Mouse (Mus musculus): ENCODE data around the gene Agrn. TPM values are rescaled to one million over a fixed set of nuclear protein-coding genes. Genes with fewer than 3 reads are reported as not detected.
A peak's percentile ranks its signal among the peaks of the same experiment; 100 is the strongest.

Gene Agrn
- 11.2 and 12.8 TPM in 2 replicates for polyA plus RNA-seq (2021; fragmentation: Nextera tagmentation)
- long read RNA-seq, experiment 1, partial matches to known transcripts, result 4 of 13 reads
- long read RNA-seq, experiment 1, other reads (novel, unspliced or antisense), result 8 of 13 reads
- long read RNA-seq, experiment 2, partial matches to known transcripts, result 24 of 32 reads
- long read RNA-seq, experiment 2, other reads (novel, unspliced or antisense), result 7 of 32 reads

GRCm38 (mm10) chr4:156197131-156197828, at the start of gene Agrn:
TSS of gene Agrn (minus strand) at chr4:156197488.

DNA sequence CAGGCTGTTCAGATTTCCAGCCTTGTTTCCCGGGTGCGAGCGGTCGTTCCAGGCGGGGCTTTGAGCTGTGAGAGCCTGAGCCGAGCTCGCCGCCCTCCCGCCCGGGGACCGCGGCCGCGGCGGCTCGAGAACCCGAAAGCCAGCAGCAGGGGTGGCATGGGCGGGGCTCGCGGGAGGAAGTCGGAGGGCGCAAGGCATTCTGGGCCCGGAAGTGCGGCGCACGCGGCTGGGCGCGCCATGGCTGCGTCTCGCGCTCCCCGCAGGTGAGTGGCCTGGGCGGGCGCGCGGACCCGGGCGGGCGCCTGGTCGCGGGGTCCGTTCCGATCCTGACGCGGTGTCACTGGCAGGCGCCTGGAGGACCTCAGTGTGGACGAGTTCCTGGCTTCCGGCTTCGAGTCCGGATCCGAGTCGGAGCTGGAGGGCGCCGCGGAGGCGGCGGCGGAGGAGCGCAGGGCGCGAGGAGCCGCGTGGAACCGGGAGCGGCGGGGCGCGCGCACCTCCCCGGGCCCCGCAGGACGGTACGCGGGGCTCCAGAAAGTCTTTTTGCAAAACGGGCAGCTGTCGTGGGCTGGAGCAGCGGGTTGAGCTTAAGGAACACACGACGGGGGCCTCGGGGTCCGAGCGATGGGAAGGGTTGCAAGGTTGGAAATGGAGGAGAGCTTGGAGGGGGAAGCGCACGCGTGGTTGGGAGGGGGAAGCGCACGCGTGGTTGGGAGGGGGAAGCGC, 38.7 kb upstream of the Agrn start, which contains the start of gene Noc2l:
Gene Noc2l, plus strand, starts transcription at position 203 of the 726 bp plus-strand sequence.

DNA sequence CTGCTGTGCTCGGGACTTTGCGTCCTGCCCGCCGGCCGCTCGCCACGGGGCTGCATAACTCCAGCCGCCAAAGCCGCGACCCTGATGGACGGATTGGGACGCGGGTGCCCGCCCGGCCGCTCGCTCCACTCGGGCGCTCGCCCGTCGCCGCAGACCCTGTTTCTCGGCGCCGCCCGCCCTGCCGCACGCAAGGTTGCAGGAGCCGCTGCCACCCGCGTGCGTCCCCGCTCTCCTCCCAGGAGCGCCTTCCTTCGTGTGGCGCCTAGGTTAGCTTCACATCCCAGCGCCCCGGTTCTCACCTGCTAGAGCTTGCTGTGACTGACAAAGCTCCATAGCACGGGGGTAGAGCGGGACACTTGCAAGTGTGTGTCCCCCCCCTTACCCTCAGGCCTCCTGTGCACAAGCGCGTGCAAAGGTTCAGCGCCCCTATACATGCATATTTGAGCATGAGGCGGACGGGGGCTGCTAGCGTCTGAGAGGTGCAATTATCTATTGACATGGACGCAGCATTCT, 37.5 kb upstream of the Agrn start, which contains the start of gene Plekhn1:
Gene Plekhn1, minus strand, starts transcription at position 157 of the 513 bp plus-strand sequence.

DNA sequence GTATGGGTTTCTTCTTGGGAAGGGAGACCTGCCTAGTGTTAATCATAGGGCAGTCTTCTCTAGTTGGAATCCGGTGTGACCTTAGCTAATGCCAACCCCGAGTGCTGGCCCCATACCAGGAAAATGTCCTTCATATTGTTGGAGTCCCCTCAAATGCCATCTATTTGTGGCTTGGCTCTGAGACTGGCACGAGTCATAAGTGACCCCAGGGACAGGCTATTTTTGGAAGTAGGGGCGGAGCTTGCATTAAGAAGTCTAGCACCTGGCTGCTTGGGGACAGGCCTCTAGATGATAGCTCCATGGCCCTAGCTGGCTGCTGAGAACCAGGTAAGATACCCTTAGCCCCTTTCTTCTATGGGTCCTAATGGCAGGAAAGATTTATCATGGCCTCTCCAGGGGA, 18.4 kb upstream of the Agrn start, which contains the start of gene Perm1:
Gene Perm1, plus strand, starts transcription at position 220 of the 400 bp plus-strand sequence.

DNA sequence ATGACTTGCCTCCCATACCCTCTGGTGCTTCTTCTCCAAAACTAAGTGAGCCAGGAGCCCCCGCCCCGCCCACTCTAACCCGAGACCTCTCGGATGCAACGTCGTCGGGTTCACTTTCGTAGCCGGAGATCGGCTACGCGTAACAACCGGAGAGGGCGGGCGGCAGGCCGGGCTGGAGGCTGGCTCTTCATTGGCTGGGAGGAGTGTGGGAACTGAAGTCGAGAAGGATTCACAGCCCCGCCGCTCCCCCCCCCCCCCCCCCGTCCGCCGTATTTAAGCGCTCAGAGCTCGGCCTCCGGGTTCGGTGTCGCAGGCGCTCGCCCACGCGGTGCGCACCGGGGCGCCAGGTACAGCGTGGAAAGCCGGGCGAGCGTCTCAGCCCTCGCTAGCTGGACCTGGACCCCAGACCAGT, 5.7 kb upstream of the Agrn start, which contains the start of gene AW011738:
Gene AW011738, plus strand, starts transcription at position 304 of the 412 bp plus-strand sequence.

GRCm38 (mm10) chr4:156200623-156201475, 3.6 kb upstream of the Agrn start, which contains the start of gene Isg15:
TSS of gene Isg15 (minus strand) at chr4:156200818.

GRCm38 (mm10) chr4:156130436-156130835, 66.9 kb downstream of the Agrn start, which contains the start of gene Rnf223:
TSS of gene Rnf223 (plus strand) at chr4:156130513.

Small RNAs within 50 kb of the gene (microRNA-seq; reads per million reads assigned to microRNA genes)
- gene Mir7658, result 5.4 reads per million, percentile 19 among the genes with 10 or more reads in this experiment

Other genes with a start within 250 kb of the Agrn start
- 24.1 and 39.1 TPM in 2 replicates for gene C1qtnf12, start 235.2 kb downstream of the Agrn start, polyA plus RNA-seq (2021; fragmentation: Nextera tagmentation)
- 22.8 and 23.7 TPM in 2 replicates for gene B3galt6, start 204.8 kb downstream of the Agrn start, polyA plus RNA-seq (2021; fragmentation: Nextera tagmentation)
- gene Sdf4, start 204.6 kb downstream of the Agrn start, polyA plus RNA-seq (2021; fragmentation: Nextera tagmentation), result 149 and 160 TPM in 2 replicates
- gene Tnfrsf4, start 183.6 kb downstream of the Agrn start, polyA plus RNA-seq (2021; fragmentation: Nextera tagmentation), result not detected in 2 replicates
- 0.21 and 0.23 TPM in 2 replicates for gene Tnfrsf18, start 171.3 kb downstream of the Agrn start, polyA plus RNA-seq (2021; fragmentation: Nextera tagmentation)
- gene Ttll10, start 138.1 kb downstream of the Agrn start, polyA plus RNA-seq (2021; fragmentation: Nextera tagmentation), result 0.19 and 0.30 TPM in 2 replicates
- gene 9430015G10Rik, start 87.5 kb downstream of the Agrn start, polyA plus RNA-seq (2021; fragmentation: Nextera tagmentation), result 5.7 and 6.6 TPM in 2 replicates
- gene Rnf223, start 67.0 kb downstream of the Agrn start, polyA plus RNA-seq (2021; fragmentation: Nextera tagmentation), result 0.08 TPM in 1 of 2 replicates, not detected in the other
- 0.65 and 1.7 TPM in 2 replicates for gene Isg15, start 3.3 kb upstream of the Agrn start, polyA plus RNA-seq (2021; fragmentation: Nextera tagmentation)
- gene AW011738, start 5.8 kb upstream of the Agrn start, polyA plus RNA-seq (2021; fragmentation: Nextera tagmentation), result 0.93 and 1.3 TPM in 2 replicates
- 0.34 and 0.39 TPM in 2 replicates for gene Perm1, start 18.4 kb upstream of the Agrn start, polyA plus RNA-seq (2021; fragmentation: Nextera tagmentation)
- 2.8 and 3.1 TPM in 2 replicates for gene Plekhn1, start 37.4 kb upstream of the Agrn start, polyA plus RNA-seq (2021; fragmentation: Nextera tagmentation)
- gene Noc2l, start 38.5 kb upstream of the Agrn start, polyA plus RNA-seq (2021; fragmentation: Nextera tagmentation), result 7.8 and 8.0 TPM in 2 replicates
- 0.54 and 0.68 TPM in 2 replicates for gene Samd11, start 58.2 kb upstream of the Agrn start, polyA plus RNA-seq (2021; fragmentation: Nextera tagmentation)
- gene Vmn2r-ps159, start 133.6 kb upstream of the Agrn start, polyA plus RNA-seq (2021; fragmentation: Nextera tagmentation), result not detected in 2 replicates